Mouse (Mus musculus) myocyte (in vitro differentiated cells): ENCODE measurements around the gene Card10.

Experiments used
- CEBPB ChIP-seq: IDR thresholded peaks from 2 replicates; pipeline ENCODE4 v1.6.1; 2011; ENCODE audit warnings: mild to moderate bottlenecking, moderate library complexity; ENCODE audit not compliant: poor library complexity, insufficient read depth, severe bottlenecking
- E2F4 ChIP-seq: IDR thresholded peaks from one replicate; pipeline ENCODE4 v1.6.1; 2011; ENCODE audit warnings: mild to moderate bottlenecking, control low read depth, moderate library complexity; ENCODE audit not compliant: insufficient read depth
- MAX ChIP-seq: IDR thresholded peaks from one replicate; pipeline ENCODE4 v1.6.1; 2011; ENCODE audit warnings: low read depth, mild to moderate bottlenecking, control low read depth
- MYOD1 ChIP-seq, 3 experiments: IDR thresholded peaks; one replicate each; pipeline ENCODE4 v1.6.1; 2011; ENCODE audit warnings: control low read depth in 2 of 3, low read depth in 2 of 3, mild to moderate bottlenecking in 2 of 3, moderate library complexity in 1 of 3; ENCODE audit not compliant: insufficient read length in 2 of 3, control insufficient read depth in 1 of 3
- MYOG ChIP-seq, 3 experiments: IDR thresholded peaks; one replicate each; pipeline ENCODE4 v1.6.1; 2011; ENCODE audit warnings: control low read depth in 2 of 3, low read depth in 2 of 3, mild to moderate bottlenecking in 2 of 3; ENCODE audit not compliant: insufficient read length in 2 of 3, control insufficient read depth in 1 of 3, insufficient read depth in 1 of 3
- POLR2A ChIP-seq: IDR thresholded peaks from one replicate; pipeline ENCODE4 v1.6.1; 2011; ENCODE audit warnings: low read depth, mild to moderate bottlenecking, control low read depth, moderate library complexity; ENCODE audit not compliant: insufficient read length
- POLR2AphosphoS2 ChIP-seq: IDR thresholded peaks from one replicate; pipeline ENCODE4 v1.6.1; 2011; ENCODE audit warnings: low read depth, control low read depth; ENCODE audit not compliant: insufficient read length
- REST ChIP-seq: IDR thresholded peaks from one replicate; pipeline ENCODE4 v1.6.1; 2011; ENCODE audit warnings: mild to moderate bottlenecking, control low read depth, moderate library complexity; ENCODE audit not compliant: insufficient read depth, insufficient read length
- SRF ChIP-seq: IDR thresholded peaks from one replicate; pipeline ENCODE4 v1.6.1; 2011; ENCODE audit warnings: low read depth; ENCODE audit not compliant: control insufficient read depth, insufficient read length
- TCF12 ChIP-seq: IDR thresholded peaks from one replicate; pipeline ENCODE4 v1.6.1; 2011; ENCODE audit warnings: mild to moderate bottlenecking, control low read depth; ENCODE audit not compliant: poor library complexity, insufficient read depth, severe bottlenecking
- TCF3 ChIP-seq: IDR thresholded peaks from one replicate; pipeline ENCODE4 v1.6.1; 2011; ENCODE audit warnings: low read depth, control low read depth; ENCODE audit not compliant: insufficient read length
- USF1 ChIP-seq: IDR thresholded peaks from one replicate; pipeline ENCODE4 v1.6.1; 2011; ENCODE audit warnings: low read depth, mild to moderate bottlenecking, control low read depth, moderate library complexity

GRCm38 (mm10) chr15:78735431-78736180, 67.2 kb downstream of the Card10 start:
- TF ChIP-seq POLR2A: no peak
- no peak for TF ChIP-seq E2F4
- TF ChIP-seq TCF12: no peak
- TF ChIP-seq MAX: no peak
- TF ChIP-seq USF1: no peak
- no peak for TF ChIP-seq REST
- TF ChIP-seq MYOD1 (IDR thresholded peaks at IDR 0.05; ENCODE audit: control insufficient read depth in 1 of 3, insufficient read length in 2 of 3, low read depth in 2 of 3): no peak
- no peak for TF ChIP-seq POLR2AphosphoS2
- no peak for TF ChIP-seq SRF
- no peak for TF ChIP-seq MYOG (IDR thresholded peaks at IDR 0.05; ENCODE audit: control insufficient read depth in 1 of 3, insufficient read depth in 1 of 3, insufficient read length in 2 of 3, low read depth in 2 of 3)
- no peak for TF ChIP-seq CEBPB
- no peak for TF ChIP-seq TCF3
